Mouse (Mus musculus): ENCODE data around the gene Lrrfip1.

Gene Lrrfip1

DNA sequence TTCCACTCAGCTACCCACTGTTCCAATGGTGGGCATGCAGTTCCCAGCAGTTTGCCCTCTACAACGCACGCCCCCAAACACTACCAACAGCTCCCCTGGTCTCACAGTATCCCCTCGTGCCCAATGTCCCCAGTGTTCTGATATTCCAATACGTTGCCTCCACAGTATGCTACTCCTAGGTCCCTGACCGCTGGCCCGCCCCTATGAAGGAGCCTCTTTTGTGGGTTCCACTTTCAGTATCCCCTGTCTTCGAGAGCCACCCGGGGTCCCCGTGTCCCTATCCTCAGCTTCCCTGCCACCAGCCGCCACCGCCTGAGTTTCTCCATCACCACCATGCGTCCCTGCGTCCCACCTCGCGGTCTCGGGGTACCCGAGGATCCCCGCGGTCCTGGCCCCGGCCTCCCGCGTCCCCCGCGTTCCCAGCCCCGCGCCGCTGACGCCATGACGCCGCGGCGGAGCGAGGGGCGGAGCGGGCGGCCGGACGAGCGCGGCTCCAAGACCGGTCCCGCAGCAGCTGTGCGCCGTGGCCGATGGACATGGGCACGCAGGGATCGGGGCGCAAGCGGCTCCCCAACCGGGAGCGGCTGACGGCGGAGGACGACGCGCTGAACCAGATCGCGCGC lies at the start of gene Lrrfip1:
TSS of gene Lrrfip1 (plus strand) at position 470 of the 623 bp plus-strand sequence.
- DNase-seq (ENCODE audit: low spot score in 2 of 2), result peak; percentile 47 to 50

GRCm38 (mm10) chr1:90949309-90949708 lies 49.2 kb upstream of the Lrrfip1 start:
- DNase-seq (ENCODE audit: low spot score in 2 of 2), result no peak

DNA sequence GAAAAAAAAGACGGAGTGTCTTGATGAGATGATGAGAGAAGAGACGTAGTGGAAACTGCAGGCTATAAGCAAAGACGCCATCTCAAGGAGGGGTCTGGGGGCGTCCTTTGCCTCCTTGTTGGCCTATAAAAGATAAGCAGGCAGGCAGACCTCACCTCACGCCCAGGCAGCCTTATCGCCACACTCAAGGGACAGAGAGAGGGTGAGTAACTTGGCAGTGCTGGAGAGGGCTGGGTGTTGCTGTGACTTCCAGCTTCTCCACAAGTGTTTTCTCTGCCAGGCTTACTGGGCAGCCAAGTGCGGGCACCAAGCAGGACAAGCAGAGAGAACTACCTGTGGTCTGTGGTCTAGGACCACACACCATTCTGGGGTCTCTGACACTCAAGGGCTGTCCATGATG lies 46.9 kb upstream of the Lrrfip1 start:
- no peak for DNase-seq (ENCODE audit: low spot score in 2 of 2)

DNA sequence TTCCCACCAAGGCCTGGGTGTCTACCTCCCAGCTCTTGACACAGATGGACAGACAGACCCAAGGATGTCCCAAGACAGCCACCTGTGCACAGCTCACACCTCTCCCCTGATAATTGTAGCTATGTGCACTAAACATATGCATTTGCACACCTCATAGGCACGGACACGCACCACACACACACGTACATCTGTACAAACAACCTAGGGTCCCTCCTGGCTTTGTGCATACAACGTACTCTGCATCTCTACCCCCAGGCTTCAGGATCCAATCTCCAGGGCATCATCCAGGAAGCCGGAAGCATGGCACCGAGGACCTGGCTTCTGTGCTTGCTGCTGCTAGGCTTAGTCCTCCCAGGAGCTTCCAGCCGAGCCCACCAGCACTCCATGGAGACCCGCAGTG lies 45.7 kb upstream of the Lrrfip1 start, which contains the start of gene Prlh:
TSS of gene Prlh (plus strand) at position 301 of the 400 bp plus-strand sequence.
- DNase-seq (ENCODE audit: low spot score in 2 of 2), result no peak

DNA sequence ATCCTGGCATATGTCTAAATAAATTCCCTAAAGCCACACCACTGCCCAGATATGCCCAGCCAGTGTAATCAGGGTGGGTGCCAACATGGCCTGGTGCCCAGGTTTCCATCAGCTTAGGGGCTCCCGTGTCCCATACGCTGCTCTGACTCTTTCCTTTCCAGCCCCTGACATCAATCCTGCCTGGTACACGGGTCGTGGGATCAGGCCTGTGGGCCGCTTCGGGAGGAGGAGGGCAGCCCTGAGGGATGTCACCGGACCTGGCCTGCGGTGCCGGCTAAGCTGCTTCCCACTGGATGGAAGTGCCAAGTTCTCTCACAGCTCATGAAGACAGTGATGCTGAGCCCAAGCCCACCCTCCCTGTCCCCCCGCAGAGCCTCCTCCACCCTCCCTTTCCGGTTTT lies 44.8 kb upstream of the Lrrfip1 start:
- DNase-seq (ENCODE audit: low spot score in 2 of 2), result no peak

DNA sequence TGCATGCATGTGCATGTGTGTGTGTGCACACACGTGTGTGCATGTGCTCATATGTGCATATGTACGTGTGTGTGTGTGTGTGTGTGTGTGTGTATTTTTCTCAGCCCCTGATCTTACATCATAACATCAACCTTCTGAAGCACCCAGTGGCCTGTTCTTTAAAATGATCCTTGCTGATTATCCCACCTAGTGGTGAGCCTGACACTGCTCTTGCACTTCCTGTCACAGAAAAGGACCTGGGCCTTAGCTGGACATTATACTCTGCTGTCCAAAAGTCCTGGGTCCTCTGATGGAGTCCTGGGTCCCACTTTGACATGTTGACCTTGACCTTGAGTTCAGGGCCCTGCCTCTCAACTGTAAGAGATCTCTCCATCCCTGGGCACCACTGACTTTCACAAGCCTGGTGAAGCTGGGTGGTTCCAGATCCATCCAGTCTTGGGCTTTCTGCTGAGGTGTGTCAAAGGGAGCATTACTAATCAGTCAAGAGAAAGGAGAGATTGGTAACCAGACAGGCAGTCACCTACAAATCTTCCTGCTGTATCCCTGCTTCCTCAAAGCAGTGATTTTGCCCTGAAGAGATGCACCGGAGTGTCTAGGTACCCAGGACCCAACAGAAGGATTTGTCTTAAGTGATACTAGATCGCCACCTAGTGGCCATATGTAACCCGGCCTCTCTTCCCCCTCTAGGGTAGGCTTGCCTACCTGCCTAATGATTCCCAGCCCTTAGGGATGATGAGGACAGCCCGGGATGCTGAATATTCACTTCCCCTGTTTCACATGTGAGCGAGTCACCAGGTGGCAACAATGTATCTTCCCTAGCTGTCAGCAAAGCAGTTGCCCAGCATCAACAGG lies 42.1 kb upstream of the Lrrfip1 start:
- DNase-seq (ENCODE audit: low spot score in 2 of 2), result peak; percentile 27 to 59

- no peak for DNase-seq (ENCODE audit: low spot score in 2 of 2)
Observed at GRCm38 (mm10) chr1:90962526-90962925, 36.0 kb upstream of the Lrrfip1 start.

- no peak for DNase-seq (ENCODE audit: low spot score in 2 of 2)
Observed at GRCm38 (mm10) chr1:90962994-90963393, 35.5 kb upstream of the Lrrfip1 start.

DNA sequence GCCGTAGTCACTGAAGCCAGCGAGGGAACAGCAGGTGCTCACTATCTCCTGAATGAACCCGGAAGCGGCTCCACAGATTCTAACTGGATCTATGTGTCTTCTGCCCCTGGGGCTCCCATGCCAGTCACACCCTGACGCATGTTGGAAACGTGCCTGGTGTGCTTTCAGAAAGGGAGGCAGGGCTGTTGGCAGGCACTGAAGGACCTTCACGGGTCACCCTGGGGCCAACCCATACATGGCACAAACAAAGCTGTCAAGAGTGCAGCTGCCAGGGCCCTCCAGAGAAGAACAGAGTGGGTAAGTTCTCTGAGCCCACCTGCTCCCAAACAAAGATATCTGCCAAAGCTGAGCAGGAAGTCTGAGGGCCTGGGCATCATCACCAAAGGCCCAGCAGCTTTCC lies 31.0 kb upstream of the Lrrfip1 start:
- no peak for DNase-seq (ENCODE audit: low spot score in 2 of 2)

DNA sequence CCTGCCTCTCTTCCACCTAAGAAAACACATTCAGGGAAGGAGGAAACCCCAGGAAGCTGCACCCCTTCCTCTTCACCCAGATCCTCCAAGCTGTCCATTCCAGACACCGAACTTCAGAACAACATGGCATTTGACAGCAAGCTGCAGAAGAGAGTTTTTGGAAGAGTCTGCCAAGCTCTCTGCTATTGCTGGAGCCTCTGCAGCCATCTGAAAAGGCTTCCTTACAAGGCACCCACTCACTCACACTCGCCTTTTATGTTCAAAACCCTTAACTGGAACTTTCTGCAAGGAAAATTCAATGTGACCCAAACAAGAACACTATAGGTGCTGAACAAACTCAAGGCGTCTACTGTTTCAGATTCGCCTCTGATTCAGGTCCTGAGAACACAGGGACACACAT lies 29.9 kb upstream of the Lrrfip1 start:
- no peak for DNase-seq (ENCODE audit: low spot score in 2 of 2)

DNA sequence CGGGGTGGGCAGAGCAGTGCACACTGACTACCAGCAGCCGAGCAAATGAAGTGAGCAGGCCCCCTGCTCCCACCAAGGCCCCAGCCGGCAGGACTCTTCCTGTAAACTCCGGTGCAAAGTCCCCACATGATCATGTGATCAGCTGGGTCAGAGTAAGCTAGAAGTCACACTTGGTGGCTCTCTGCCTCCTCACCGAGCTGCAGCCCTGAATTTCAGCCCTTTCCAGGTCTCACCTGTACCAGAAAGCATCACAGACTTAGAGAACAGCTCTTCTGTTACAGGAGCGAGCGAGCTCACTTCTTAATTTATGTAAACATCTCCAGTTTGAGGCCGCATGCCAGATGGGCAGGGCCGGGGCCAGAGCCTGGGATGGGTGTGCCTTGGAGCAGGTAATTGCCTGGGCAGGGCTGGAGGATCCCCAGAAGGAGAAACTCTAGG lies 29.2 kb upstream of the Lrrfip1 start, which contains the start of gene Rab17:
TSS of gene Rab17 (minus strand) at position 315 of the 438 bp plus-strand sequence.
- no peak for DNase-seq (ENCODE audit: low spot score in 2 of 2)

DNA sequence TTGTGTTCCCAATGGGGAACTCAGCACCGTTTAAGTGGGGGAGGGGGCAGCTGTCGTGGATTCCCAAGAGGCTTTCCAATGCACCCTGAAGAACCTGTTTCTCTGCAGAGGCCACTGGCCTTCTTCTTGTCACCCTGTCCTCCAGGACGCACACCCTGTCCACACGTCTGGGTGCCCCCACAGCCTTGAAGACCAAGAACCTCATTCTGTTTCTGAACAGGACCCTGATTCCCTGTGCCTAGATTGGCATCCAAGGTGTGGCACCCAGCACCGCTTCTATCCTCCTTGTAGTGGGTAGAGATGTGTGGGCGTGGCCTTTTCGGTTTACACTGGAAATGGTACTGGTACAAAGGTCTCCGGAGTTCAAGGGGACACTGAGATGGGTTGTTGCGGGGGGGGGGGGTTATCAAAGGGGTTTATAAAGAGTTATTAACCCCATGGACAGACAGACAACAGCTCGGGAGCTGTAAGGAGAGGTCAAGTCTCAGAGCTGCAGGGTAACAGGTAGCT lies 28.6 kb upstream of the Lrrfip1 start:
- no peak for DNase-seq (ENCODE audit: low spot score in 2 of 2)

DNA sequence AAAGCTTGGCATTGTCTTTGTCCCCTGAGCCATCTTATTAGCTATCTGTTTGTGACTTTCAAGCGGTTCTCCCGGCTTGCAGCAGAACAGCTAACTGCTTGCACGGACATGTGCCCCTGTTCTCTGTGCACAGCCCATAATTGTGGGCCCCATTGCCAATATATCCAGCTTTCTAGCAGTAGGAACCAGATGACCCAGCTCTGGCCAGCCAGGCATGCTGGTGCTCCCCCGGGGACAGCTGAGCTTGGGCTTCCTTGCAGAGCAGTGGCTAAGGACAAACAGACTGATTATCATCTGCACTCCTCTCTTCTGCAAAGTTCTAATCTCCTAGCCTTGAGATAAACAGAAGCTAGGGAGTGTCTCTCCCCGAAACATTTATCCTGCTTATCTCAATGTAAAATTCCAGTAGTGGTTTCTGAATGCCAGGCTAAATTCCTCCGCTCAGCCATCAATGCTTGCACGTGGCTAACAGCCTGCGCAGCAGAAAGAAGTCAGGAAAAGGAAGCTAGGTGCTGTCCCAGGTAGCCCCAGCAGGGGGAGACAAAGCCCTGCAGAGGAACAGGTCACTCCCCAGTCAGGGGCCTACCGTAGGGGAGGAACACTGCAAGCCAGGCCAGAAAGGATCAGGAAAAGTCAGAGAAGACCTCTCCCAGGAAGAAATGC lies 25.5 kb upstream of the Lrrfip1 start:
- peak; percentile 97 to 98 for DNase-seq (ENCODE audit: low spot score in 2 of 2)

DNA sequence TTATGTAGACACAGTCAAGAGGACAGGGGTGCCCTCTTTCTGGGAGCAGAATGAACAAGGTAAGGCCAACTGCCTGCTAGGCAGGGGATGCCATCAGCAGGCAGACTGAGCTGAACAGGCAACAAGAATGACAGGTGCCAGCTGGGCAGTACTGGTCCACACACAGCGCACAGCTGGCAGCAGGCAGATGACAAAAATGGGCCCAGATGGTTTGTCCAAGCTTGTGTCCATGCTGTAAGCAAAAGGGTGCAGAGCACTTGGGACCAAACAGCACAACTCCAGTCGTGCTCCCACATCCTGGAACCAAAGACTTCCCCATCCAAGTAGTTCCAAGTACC lies 25.0 kb upstream of the Lrrfip1 start:
- DNase-seq (ENCODE audit: low spot score in 2 of 2), result no peak

GRCm38 (mm10) chr1:90974906-90975649 lies 23.5 kb upstream of the Lrrfip1 start:
- peak; percentile 37 to 57 for DNase-seq (ENCODE audit: low spot score in 2 of 2)

- DNase-seq (ENCODE audit: low spot score in 2 of 2), result no peak
Observed at GRCm38 (mm10) chr1:90975960-90976359, 22.6 kb upstream of the Lrrfip1 start.

- DNase-seq (ENCODE audit: low spot score in 2 of 2), result no peak
Observed at GRCm38 (mm10) chr1:90980638-90981330, 17.8 kb upstream of the Lrrfip1 start.

DNA sequence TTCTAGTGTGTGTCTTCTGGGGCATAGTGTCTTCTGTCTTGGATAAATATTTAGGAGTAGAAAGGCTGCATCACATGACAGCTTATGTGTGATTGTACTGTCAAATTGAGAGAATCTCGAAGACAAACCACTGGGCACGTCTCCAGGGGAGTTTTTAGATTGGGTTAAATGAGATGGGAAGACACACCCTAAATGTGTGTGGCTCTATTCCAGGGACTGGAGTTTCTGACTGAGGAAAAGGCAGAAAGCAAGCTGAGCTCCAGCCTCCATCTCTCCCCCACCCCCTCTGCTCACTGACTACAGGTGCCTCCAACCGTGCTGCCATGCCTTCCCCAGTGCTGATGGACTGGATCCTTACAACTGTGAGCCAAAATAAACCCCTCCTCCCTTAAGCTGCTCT lies 17.2 kb upstream of the Lrrfip1 start:
- DNase-seq (ENCODE audit: low spot score in 2 of 2), result no peak

DNA sequence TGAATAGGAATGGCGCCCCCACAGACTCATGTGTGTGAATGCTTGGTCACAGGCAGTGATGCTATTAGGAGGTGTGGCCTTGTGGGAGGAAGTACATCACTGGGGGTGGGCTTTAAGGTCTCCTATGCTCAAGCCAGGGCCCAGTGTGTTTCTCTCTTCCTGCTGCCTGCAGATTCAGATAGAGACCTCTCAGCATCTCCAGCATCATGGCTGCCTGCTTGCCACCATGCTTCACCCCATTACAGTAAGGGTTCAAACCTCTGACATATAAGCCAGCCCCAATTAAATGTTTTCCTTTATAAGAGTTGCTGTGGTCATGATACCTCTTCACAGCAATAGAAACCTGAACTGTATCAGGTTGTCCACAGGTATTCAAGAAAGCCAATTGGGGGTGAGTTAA lies 2.6 kb upstream of the Lrrfip1 start:
- DNase-seq (ENCODE audit: low spot score in 2 of 2), result no peak

DNA sequence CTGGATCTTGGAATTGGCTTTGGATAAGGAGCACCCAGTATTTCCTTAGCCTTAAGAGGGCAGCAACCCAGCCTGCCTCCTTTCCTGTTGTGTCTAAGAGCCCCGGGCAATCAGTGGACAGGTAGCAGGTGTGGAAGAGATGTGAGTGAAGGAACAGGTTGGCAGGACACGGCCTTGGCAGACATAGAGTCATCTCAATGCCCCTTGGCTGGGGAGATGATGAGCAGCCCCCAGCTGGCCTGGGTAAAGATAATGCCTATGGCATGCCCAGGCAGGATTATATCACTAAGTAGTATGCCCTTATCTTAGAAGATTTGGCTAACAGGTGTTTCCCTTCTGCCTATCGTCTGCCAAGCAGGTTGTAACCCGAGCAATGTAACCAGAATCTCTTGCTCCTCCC lies 1.4 kb upstream of the Lrrfip1 start:
- DNase-seq (ENCODE audit: low spot score in 2 of 2), result no peak

GRCm38 (mm10) chr1:90997641-90998040 lies 896 bp upstream of the Lrrfip1 start:
- no peak for DNase-seq (ENCODE audit: low spot score in 2 of 2)

Measured in frontal cortex, postnatal 25 days (tissue).